Mouse (Mus musculus): ENCODE data around the gene Prss38.

Prss38 gene

DNA sequence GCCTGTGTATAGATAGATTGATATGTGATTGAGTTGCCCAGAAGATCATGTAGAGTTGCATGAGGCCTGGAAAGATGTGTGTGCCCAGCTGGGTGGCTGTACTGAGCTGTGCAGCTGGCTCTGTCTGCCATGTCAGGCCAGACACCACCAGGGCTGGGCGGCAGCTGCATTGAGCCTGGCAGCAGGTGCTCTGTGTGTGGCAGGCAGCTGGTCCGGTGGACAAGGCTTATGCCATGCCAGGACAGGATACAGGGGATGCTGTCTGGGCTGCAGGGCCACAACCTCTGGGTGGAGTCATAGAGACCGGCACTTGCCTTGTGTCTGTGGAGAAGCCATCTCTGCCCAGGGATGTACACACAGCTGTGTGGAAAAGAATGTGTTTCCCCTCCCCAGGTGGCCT is 52.5 kb downstream of the Prss38 start:
- no peak for DNase-seq (ENCODE audit: low read depth)

Data from 416B (cell line).